Mouse (Mus musculus) kidney, adult 2 months (tissue): ENCODE results near the gene Mmp27. TPM values are rescaled to one million over a fixed set of nuclear protein-coding genes. Genes with fewer than 3 reads are reported as not detected.

ENCODE experiments used
- DNase-seq: peaks from one replicate; pipeline ENCODE4 v3.0.0; 2021
- H3K27ac ChIP-seq: fragments of 200-500 bp; 2 replicates; pipeline ENCODE4 v1.5.1; 2012; ENCODE audit warnings: low read depth, low read length, control low read depth, inconsistent platforms; ENCODE audit not compliant: insufficient read depth
- H3K27me3 ChIP-seq: fragments of 200-500 bp; replicated peaks from 2 replicates; pipeline ENCODE4 v1.6.1; 2012; ENCODE audit warnings: mild to moderate bottlenecking, moderate library complexity, low read length, inconsistent platforms; ENCODE audit not compliant: control insufficient read depth, insufficient read depth
- H3K36me3 ChIP-seq: fragments of 200-500 bp; 2 replicates; pipeline ENCODE4 v1.6.1; 2012; ENCODE audit warnings: mild to moderate bottlenecking, moderate library complexity, low read length, inconsistent platforms; ENCODE audit not compliant: control insufficient read depth, insufficient read depth
- H3K4me1 ChIP-seq: fragments of 200-500 bp; 2 replicates; pipeline ENCODE4 v1.6.1; 2011; ENCODE audit warnings: low read length; ENCODE audit not compliant: control insufficient read depth, insufficient read depth
- H3K4me3 ChIP-seq: fragments of 200-500 bp; 2 replicates; pipeline ENCODE4 v1.5.1; 2011; ENCODE audit warnings: mild to moderate bottlenecking, low read depth, low read length, control low read depth; ENCODE audit not compliant: insufficient read depth
- CTCF ChIP-seq: fragments of 200-500 bp; conservative IDR thresholded peaks from 2 replicates; pipeline ENCODE4 v1.5.1; 2011; ENCODE audit warnings: low read depth, mild to moderate bottlenecking, control low read depth, low read length, moderate library complexity, mixed read lengths; ENCODE audit not compliant: insufficient read depth, insufficient read length
- POLR2A ChIP-seq: fragments of 200-500 bp; IDR thresholded peaks from one replicate; pipeline ENCODE4 v1.6.1; 2011; ENCODE audit warnings: low read depth, low read length, control low read depth
- WGBS: fragments of 180-500 bp; shearing (Covaris S2); methylation state at CpG from one replicate; pipeline ENCODE4 v1.1.7; 2018; 5-methylcytosine and 5-hydroxymethylcytosine counted together
- polyA plus RNA-seq: library from polyadenylated mRNA; depleted of rRNA; stranded (reverse); fragments of >200 nt; gene quantifications from 2 replicates; pipeline ENCODE4 v1.2.3, GENCODE M21; 2012

Gene Mmp27
- polyA plus RNA-seq, 1 experiment, result not detected

GRCm38 (mm10) chr9:7553536-7553935 is 17.7 kb upstream of the Mmp27 start:
- no peak for TF ChIP-seq POLR2A
- no peak for TF ChIP-seq CTCF
- H3K27me3 ChIP-seq, result no peaks in the 10 kb centered on the region
- no peak overlapping the region for H3K27ac ChIP-seq
- WGBS, result 69% methylated on average over 3 of the region's 3 CpGs
- no peak overlapping the region for H3K4me3 ChIP-seq
- no peak for DNase-seq
- H3K4me1 ChIP-seq, result no peaks in the 10 kb centered on the region
- no peaks in the 10 kb centered on the region for H3K36me3 ChIP-seq

- Histone ChIP-seq H3K27ac (no peak overlapping the region), H3K36me3 (no peaks in the 10 kb centered on the region), H3K27me3 (no peaks in the 10 kb centered on the region), H3K4me3 (no peak overlapping the region), H3K4me1 (no peaks in the 10 kb centered on the region)
- TF ChIP-seq POLR2A, result no peak
- peak; percentile 28; the same call in 1 of the 2 replicates for TF ChIP-seq CTCF
- 34% methylated on average over 3 of the region's 3 CpGs for WGBS
- peak; percentile 33 for DNase-seq
Observed at GRCm38 (mm10) chr9:7554382-7554781, 16.8 kb upstream of the Mmp27 start.

GRCm38 (mm10) chr9:7558221-7559017 is 12.8 kb upstream of the Mmp27 start, which contains the start of gene Mmp8:
Gene Mmp8 (plus strand): TSS chr9:7558456.
- Histone ChIP-seq H3K27ac (no peak within 1 kb of the TSS), H3K4me1 (no peaks in the 10 kb centered on the region), H3K27me3 (no peaks in the 10 kb centered on the region), H3K4me3 (no peak within 1 kb of the TSS), H3K36me3 (no peaks in the 10 kb centered on the region)
- WGBS, result 63% methylated on average over 8 of the region's 8 CpGs
- TF ChIP-seq POLR2A, result no peak
- TF ChIP-seq CTCF, result no peak
- DNase-seq, result no peak

- Histone ChIP-seq H3K4me1 (no peaks in the 10 kb centered on the region), H3K27ac (no peak overlapping the region), H3K36me3 (no peaks in the 10 kb centered on the region), H3K27me3 (no peaks in the 10 kb centered on the region), H3K4me3 (no peak overlapping the region)
- no peak for DNase-seq
- TF ChIP-seq POLR2A (no peak), CTCF (no peak)
- 31% methylated on average over 4 of the region's 4 CpGs for WGBS
Observed at GRCm38 (mm10) chr9:7560026-7560425, 11.2 kb upstream of the Mmp27 start.

- no peak overlapping the region for H3K27ac ChIP-seq
- no peak for TF ChIP-seq POLR2A
- no peak for TF ChIP-seq CTCF
- H3K4me1 ChIP-seq, result no peaks in the 10 kb centered on the region
- WGBS, result 56% methylated on average over 7 of the region's 7 CpGs
- H3K4me3 ChIP-seq, result no peak overlapping the region
- no peaks in the 10 kb centered on the region for H3K27me3 ChIP-seq
- H3K36me3 ChIP-seq, result no peaks in the 10 kb centered on the region
- no peak for DNase-seq
Observed at GRCm38 (mm10) chr9:7567376-7567775, 3.8 kb upstream of the Mmp27 start.

GRCm38 (mm10) chr9:7567923-7568322 is 3.3 kb upstream of the Mmp27 start:
- no peak for DNase-seq
- no peak overlapping the region for H3K4me3 ChIP-seq
- H3K36me3 ChIP-seq, result no peaks in the 10 kb centered on the region
- H3K27me3 ChIP-seq, result no peaks in the 10 kb centered on the region
- TF ChIP-seq CTCF (no peak), POLR2A (no peak)
- H3K27ac ChIP-seq, result no peak overlapping the region
- no peaks in the 10 kb centered on the region for H3K4me1 ChIP-seq
- WGBS, result 46% methylated on average over 2 of the region's 2 CpGs

GRCm38 (mm10) chr9:7570485-7570884 is 711 bp upstream of the Mmp27 start:
- H3K4me3 ChIP-seq, result no peak overlapping the region
- no peak for DNase-seq
- H3K36me3 ChIP-seq, result no peaks in the 10 kb centered on the region
- TF ChIP-seq POLR2A (no peak), CTCF (no peak)
- 96% methylated on average over 1 of the region's 1 CpGs for WGBS
- H3K27ac ChIP-seq, result no peak overlapping the region
- H3K27me3 ChIP-seq, result no peaks in the 10 kb centered on the region
- H3K4me1 ChIP-seq, result no peaks in the 10 kb centered on the region
